Mouse (Mus musculus): Measurements from ENCODE around the gene Scgb2b3. TPM values are rescaled to one million over a fixed set of nuclear protein-coding genes. Genes with fewer than 3 reads are reported as not detected.

Scgb2b3 gene
- not detected in 2 replicates for polyA plus RNA-seq (2015; fragmentation: Nextera tagmentation; extraction: Ambion mirVana)

DNA sequence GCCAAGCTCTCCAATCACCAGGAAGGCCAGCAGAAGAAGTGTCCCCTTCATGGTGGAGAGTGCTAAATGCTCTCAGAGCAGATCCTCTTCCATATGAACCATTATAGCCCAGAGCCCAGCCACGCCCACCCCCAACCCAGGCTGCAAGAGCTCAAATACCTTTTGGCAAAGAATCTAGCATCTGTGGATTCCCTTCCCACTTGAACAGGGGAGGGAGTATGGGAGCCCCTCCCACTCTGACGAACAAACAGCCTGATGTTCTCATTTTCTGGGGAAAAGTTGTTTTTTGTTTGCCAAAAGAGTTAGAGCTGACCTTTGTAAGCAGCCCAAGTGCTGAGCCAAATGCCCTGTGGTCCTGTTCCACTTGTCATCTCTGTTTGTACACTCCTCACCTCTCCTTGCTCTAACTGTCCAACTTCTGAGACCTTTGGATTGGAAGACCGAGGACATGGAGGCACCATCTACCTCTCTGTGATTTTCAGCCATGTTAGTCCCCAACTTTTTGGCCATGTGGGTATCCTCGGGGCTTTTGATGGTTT, at the start of gene Scgb2b3:
Scgb2b3 (minus strand) TSS at position 51 of the 539 bp plus-strand sequence.
- Histone ChIP-seq H3K4me1 (no peaks in the 10 kb centered on the region), H3K27ac (no peak within 1 kb of the TSS), H3K9me3 (peaks cover 13% of the 10 kb centered on the region), H3K27me3 (no peaks in the 10 kb centered on the region), H3K4me2 (no peak within 1 kb of the TSS), H3K36me3 (no peaks in the 10 kb centered on the region), H3K9ac (no peak within 1 kb of the TSS), H3K4me3 (no peak within 1 kb of the TSS)
- ATAC-seq (ENCODE audit: insufficient number of reproducible peaks, insufficient read depth, low FRiP score, low TSS enrichment, low read depth), result no peak
- WGBS, result 64% methylated on average over 4 of the region's 4 CpGs

DNA sequence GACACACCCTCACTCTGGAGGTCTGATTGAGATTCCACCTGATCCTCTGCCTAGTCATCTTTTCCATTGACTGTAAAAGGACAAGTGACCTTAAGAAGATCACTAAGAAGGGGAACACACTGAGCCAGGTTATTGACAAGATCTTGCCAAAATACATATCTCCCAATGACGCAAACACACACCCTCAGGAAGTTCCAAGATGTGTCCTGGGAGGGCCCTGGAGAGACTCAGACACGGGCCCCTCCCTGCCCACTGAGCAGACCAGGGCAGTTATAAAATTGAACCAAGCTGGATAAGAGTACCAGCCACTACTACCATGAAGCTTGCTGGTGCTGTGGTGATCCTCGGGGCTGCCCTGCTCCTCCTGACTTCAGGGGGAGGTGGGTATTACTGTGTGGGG, 13.4 kb upstream of the Scgb2b3 start, which contains the start of gene Scgb1b3:
Scgb1b3 (plus strand) TSS at position 301 of the 400 bp plus-strand sequence.
- WGBS, result 75% methylated on average over 3 of the region's 3 CpGs
- peaks cover 21% of the 10 kb centered on the region for H3K9me3 ChIP-seq
- no peak within 1 kb of the TSS for H3K4me3 ChIP-seq

More for the DNA sequence above, 13.4 kb upstream of the Scgb2b3 start, which contains the start of gene Scgb1b3:
- Histone ChIP-seq H3K4me1 (no peaks in the 10 kb centered on the region), H3K27me3 (no peaks in the 10 kb centered on the region), H3K27ac (no peak within 1 kb of the TSS), H3K36me3 (no peaks in the 10 kb centered on the region), H3K4me2 (no peak within 1 kb of the TSS), H3K9ac (no peak within 1 kb of the TSS)
- no peak for ATAC-seq (ENCODE audit: insufficient number of reproducible peaks, insufficient read depth, low FRiP score, low TSS enrichment, low read depth)

Other genes with a start within 250 kb of the Scgb2b3 start
- gene Hpn, start 246.8 kb downstream of the Scgb2b3 start, polyA plus RNA-seq (2015; fragmentation: Nextera tagmentation; extraction: Ambion mirVana), result 5.6 and 6.4 TPM in 2 replicates
- 4.3 and 4.8 TPM in 2 replicates for gene Scn1b, start 235.1 kb downstream of the Scgb2b3 start, polyA plus RNA-seq (2015; fragmentation: Nextera tagmentation; extraction: Ambion mirVana)
- gene Gramd1a, start 206.2 kb downstream of the Scgb2b3 start, polyA plus RNA-seq (2015; fragmentation: Nextera tagmentation; extraction: Ambion mirVana), result 82.6 and 84.8 TPM in 2 replicates
- not detected in 2 replicates for gene Scgb2b2, start 71.6 kb downstream of the Scgb2b3 start, polyA plus RNA-seq (2015; fragmentation: Nextera tagmentation; extraction: Ambion mirVana)
- gene Scgb1b2, start 70.3 kb downstream of the Scgb2b3 start, polyA plus RNA-seq (2015; fragmentation: Nextera tagmentation; extraction: Ambion mirVana), result not detected in 2 replicates
- not detected in 2 replicates for gene Scgb1b3, start 13.5 kb upstream of the Scgb2b3 start, polyA plus RNA-seq (2015; fragmentation: Nextera tagmentation; extraction: Ambion mirVana)

All from embryonic facial prominence, embryonic 13.5 days (tissue).